Mouse (Mus musculus) left cerebral cortex, adult 8-10 months (tissue): ENCODE results near the gene Ss18l2. TPM values are rescaled to one million over a fixed set of nuclear protein-coding genes. Genes with fewer than 3 reads are reported as not detected.

Experiments used
- DNase-seq, 2 experiments: peaks; one replicate each; pipeline ENCODE4 v3.0.0; 2022; ENCODE audit warnings: low spot score in 2 of 2
- total RNA-seq, 4 experiments: library from RNA; stranded (reverse); gene quantifications; 2 replicates each; pipeline ENCODE4 v1.2.4; 2022

The Ss18l2 gene
- total RNA-seq, 4 experiments from 2014 or later: 77.1 to 81.7 (median 78.5) TPM

- no peak for DNase-seq
These were observed 5.9 kb upstream of the Ss18l2 start for GRCm38 (mm10) chr9:121704261-121704645.

GRCm38 (mm10) chr9:121704646-121705625, 5.2 kb upstream of the Ss18l2 start, which contains the start of gene Sec22c:
Sec22c (minus strand) TSS chr9:121705490.
- peak; percentile 80 to 89 for DNase-seq

GRCm38 (mm10) chr9:121706029-121706675, 4.0 kb upstream of the Ss18l2 start:
- DNase-seq: no peak

- DNase-seq: no peak
These were observed 2.3 kb upstream of the Ss18l2 start for GRCm38 (mm10) chr9:121707801-121708200.

- DNase-seq: no peak
These were observed 1.3 kb upstream of the Ss18l2 start for GRCm38 (mm10) chr9:121708506-121709486.

GRCm38 (mm10) chr9:121710584-121710975, 451 bp downstream of the Ss18l2 start:
- DNase-seq: no peak

GRCm38 (mm10) chr9:121717048-121717447, 6.9 kb downstream of the Ss18l2 start:
- no peak for DNase-seq

GRCm38 (mm10) chr9:121718070-121718705, 8.1 kb downstream of the Ss18l2 start:
- DNase-seq: no peak

GRCm38 (mm10) chr9:121718792-121719318, 8.7 kb downstream of the Ss18l2 start, which contains the start of gene Nktr:
Nktr (plus strand) TSS chr9:121719169.
- peak; percentile 89 to 98 for DNase-seq

- no peak for DNase-seq
These were observed 9.5 kb downstream of the Ss18l2 start for GRCm38 (mm10) chr9:121719347-121720331.

GRCm38 (mm10) chr9:121740490-121740889, 30.4 kb downstream of the Ss18l2 start:
- no peak for DNase-seq

GRCm38 (mm10) chr9:121741168-121741567, 31.0 kb downstream of the Ss18l2 start:
- DNase-seq: no peak

GRCm38 (mm10) chr9:121744051-121744450, 33.9 kb downstream of the Ss18l2 start:
- DNase-seq: no peak

- peak in 1 of 2 experiments; percentile 54 for DNase-seq
These were observed 42.6 kb downstream of the Ss18l2 start for GRCm38 (mm10) chr9:121752774-121753173.

- no peak for DNase-seq
These were observed 44.5 kb downstream of the Ss18l2 start for GRCm38 (mm10) chr9:121754624-121755023.

- DNase-seq: no peak
These were observed 46.7 kb downstream of the Ss18l2 start for GRCm38 (mm10) chr9:121756785-121757184.

- peak in 1 of 2 experiments; percentile 37 for DNase-seq
These were observed 47.3 kb downstream of the Ss18l2 start for GRCm38 (mm10) chr9:121757432-121757831.

- peak in 1 of 2 experiments; percentile 23 for DNase-seq
These were observed 48.0 kb downstream of the Ss18l2 start for GRCm38 (mm10) chr9:121757835-121758814.
